Comparison of ENCODE assay signal across 16 mouse cellular contexts in the genomic region with DNA sequence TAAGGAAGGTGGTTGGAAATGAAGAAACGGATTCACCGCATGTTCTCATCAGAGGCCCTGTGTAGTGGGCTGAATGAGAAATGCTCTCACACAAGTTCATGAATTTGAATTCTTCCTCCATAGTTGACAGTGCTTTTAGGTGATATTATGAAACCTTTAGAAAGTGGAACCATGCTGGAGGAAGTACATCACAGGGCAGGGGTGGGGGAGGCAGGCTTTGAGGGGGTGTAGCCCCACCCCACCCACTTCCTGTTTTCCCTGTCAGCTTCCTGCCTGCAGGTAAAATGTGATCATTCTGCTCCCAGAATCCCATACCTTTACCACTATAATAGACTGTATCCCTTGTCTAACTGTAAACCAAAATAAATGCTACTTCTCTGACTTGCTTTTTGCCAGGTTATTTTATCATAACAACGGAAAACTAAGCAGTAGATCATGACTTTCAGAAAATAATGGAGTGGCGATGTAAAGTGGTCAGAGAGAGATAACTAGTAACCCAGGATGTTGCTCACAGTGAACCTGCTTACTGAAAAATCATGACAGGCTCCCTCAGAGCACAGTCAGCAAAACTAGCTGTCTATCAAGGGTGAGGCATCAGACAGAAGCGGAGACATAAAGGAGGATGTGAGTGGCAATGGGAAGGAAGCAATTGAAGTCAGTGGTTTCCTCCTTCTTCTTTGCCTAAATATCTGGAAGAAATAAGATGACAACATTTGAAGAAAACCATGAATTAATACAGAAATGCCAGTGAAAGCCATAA.
DNase-seq lines count a peak whose midpoint lies in the region.
"Had no signal": no experiment of that assay in that cellular context is flagged by ENCODE, and none has a peak within 500 bp of the region (broad histone marks: within the 10 kb centered on the region; RNA-seq: fewer than 3 reads in every experiment).

No protein-coding gene starts in this region.

- no peaks in the 10 kb centered on the region for H3K27me3 ChIP-seq in splenic B cell, adult 2 months (ENCODE audit: control insufficient read depth, insufficient read depth, low read length, poor library complexity, severe bottlenecking)
- H3K27me3 ChIP-seq: forebrain, embryonic 13.5 days; heart, embryonic 12.5 days; midbrain, embryonic 12.5 days had no signal

- H3K36me3 ChIP-seq in splenic B cell, adult 2 months (ENCODE audit: control insufficient read depth, insufficient read depth, low read length, poor library complexity, severe bottlenecking) = no peaks in the 10 kb centered on the region
- H3K36me3 ChIP-seq: heart, embryonic 12.5 days; midbrain, embryonic 12.5 days had no signal

- DNase-seq in 416B (ENCODE audit: low read depth) = peak; percentile 2
- peak; percentile 63 for DNase-seq in CD4-positive, CD25-positive, alpha-beta regulatory T cell, adult 2 months (ENCODE audit: low read depth, low spot score)
- peak; percentile 68 for DNase-seq in induced T-regulatory cell, adult 2 months (ENCODE audit: low read depth)
- peak; percentile 58 for DNase-seq in splenic B cell, adult 2 months (ENCODE audit: low read depth, low spot score)
- no peak for DNase-seq in cerebellum, postnatal 36 days
- no peak for DNase-seq in ovary, adult 18-20 months (ENCODE audit: low spot score)
- no peak for DNase-seq in urinary bladder, postnatal 25 days (ENCODE audit: low spot score)
- no peak for DNase-seq in yolk sac, embryonic 10.5 days (ENCODE audit: low spot score)
- DNase-seq: cerebellum, adult 9-11 months; gastrocnemius, postnatal 25 days; kidney, adult 8-10 months; kidney, postnatal 36 days; lung, postnatal 14 days had no signal

Comparison
In these comparisons a context has a peak if more than half of its experiments do, and no peak if none do; other contexts are left out.
1. DNase-seq: peak in 416B (single experiment), CD4-positive, CD25-positive, alpha-beta regulatory T cell, adult 2 months (single experiment), induced T-regulatory cell, adult 2 months (single experiment) and splenic B cell, adult 2 months (single experiment); none in cerebellum, postnatal 36 days (0 of 2), ovary, adult 18-20 months (single experiment), urinary bladder, postnatal 25 days (single experiment) and yolk sac, embryonic 10.5 days (single experiment).